Mouse (Mus musculus): ENCODE results near the gene Zdhhc22.

Gene Zdhhc22

DNA sequence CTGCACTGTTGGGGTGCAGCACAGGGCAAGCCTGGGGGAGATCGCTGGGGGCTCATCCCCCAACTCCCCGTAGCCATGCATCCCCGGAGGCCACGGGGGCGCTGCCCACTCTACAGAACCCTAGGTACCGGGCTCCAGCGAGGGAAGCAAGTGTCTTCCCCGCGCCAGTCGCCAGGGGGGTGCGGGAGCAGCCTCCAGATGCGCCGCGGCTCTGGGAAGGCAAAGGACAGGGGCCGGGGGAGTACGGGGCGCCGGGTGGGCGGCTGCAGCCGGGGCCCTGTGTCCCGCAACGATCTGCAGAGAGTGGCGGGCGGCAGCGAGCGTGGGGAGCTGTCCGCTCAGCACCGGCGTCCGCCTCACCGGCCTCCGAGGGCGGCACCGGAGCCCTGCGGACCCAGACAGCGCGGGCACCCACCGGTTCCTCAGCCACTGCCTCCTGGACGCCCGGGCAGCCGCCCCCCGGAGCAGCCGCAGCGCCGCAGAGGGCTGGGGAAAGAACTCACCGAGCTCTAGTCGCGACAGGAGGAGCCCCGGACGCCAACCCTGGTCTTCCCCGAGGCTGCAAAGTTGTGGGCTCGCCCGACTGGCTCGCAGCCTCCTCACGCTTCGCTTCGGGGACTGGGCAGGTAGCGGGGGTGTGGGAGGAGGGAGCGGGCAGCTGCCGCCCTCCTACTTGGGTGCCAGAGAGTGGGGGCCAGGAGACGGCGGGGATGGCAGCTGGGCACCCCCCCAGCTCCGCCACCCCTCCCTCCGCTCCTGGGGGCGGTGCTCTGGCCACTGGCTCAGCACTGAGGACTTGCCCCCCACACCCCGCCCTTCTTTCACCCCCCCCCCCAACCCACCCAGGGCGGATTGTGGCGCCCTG lies at the start of gene Zdhhc22:
Gene Zdhhc22 (minus strand): TSS at position 541 of the 865 bp plus-strand sequence.
- peak; percentile 73 for DNase-seq (ENCODE audit: low spot score)

DNA sequence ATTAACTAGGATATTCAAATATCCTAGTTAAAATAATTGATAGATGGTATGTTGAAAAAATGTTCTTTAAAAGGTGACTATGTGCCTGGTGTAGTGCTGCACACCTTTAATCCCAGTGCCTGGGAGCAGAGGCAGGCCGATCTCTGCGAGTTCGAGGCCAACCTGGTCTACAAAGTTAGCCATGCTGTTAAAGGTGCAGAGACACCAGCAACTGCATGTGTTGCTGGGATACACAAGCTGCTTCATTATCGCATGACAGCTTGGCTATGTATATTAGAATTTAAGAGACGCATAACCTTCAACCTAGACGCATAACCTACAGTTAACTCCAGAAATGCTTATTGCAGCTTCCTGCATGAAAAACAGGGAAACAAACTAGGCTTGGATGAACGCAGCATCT lies 46.4 kb upstream of the Zdhhc22 start:
- DNase-seq (ENCODE audit: low spot score) = no peak

DNA sequence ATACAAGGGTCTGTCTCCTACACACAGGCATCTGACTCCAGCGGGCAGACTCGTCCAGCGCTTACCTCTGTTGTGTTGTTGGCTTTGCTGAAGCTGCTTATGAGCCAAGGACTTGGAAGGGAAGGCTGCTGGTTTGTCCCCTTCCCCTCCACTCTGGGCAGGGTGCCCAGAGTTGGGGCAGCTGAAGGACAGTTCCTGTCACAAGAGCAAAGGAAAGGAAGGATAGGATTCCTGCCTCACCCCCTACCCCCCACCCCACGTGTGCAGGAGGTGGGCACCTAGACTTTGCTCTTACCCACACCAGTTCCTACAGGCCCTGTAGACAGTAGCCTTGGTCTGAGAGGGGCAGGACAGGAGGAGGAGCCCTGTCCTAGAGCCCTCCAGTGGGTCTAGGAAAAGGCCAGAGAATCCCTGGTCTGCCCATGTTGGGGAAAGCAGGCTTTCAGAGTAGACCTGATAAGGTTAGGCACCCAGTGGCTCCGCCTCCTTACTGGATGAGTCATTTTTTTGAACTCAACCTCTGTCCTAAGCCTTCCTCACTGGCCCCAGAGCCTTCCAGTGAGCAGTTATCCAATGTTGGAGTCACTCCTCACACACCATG lies 41.0 kb upstream of the Zdhhc22 start:
- DNase-seq (ENCODE audit: low spot score) = no peak

DNA sequence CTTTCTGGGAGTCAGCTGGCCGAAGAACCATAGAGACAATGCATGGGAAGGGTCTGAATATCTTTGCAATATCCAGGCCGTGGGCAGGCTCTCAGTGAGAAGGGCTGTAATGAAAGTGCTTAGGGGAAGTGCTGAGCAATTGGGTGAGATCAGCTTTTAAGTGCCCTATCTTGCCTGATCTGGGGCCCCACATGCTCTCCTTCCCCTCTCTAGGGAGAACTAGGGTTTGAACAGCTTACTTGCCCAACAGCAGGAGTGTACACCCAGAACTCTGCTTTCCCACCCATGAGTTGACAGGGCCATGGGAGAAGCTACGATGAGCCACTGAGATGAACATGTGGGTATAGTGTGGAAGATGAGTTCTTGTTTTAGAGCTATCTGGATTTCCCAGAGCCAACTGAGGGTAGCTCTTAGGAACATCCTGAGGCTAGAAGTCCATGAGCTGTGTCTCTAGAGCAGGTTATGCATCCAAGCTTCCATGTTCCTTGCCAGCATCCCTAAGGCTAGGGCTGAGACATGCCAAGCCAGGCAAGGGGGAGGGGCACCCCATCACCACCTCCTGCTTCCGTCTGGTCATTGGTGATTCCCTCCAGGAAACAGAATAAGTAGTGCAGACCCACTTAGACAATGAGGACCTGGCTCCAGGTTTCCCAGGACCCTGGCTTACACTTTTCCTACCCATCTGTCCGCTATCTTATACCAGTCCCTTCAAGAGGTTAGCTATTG lies 39.2 kb upstream of the Zdhhc22 start:
- DNase-seq (ENCODE audit: low spot score) = no peak

DNA sequence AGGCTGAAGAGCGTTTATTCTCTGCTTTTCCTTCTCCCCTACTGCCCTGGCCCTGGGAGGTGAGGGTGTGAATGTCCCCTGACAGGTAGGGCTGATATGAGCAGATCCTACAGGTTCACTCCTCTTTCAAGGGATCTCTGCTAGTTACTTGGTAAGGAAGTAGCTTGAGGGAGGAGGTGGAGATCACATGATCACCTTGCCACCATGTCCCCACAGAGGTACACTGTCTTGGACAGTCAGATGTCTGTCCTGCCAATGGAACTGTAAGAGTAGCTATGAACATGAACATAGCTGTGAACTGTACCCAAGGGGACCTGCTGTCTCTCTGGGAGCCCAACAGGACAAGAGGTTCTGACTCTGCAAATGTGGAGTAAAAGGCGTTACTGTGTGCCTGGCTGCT lies 37.8 kb upstream of the Zdhhc22 start:
- no peak for DNase-seq (ENCODE audit: low spot score)

DNA sequence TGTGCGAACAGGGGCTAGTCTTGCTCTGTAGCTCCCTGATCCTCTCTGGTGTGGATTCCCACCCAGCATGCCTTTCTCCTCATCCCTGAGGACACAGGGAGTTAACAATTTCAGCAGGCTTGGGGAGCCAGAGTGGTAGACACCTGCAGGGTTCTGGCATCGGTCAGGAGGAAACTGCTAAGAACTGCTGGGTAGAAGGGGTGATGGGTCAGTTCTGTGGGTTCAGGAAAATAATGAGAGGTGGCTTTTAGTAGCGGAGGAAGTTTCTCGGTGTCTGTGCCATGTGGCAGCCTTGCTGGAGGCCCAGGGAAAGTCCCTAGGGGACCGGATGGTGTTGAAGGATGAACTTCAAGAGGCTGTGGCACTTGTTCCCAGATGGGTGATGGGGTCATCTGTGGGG lies 37.2 kb upstream of the Zdhhc22 start:
- no peak for DNase-seq (ENCODE audit: low spot score)

DNA sequence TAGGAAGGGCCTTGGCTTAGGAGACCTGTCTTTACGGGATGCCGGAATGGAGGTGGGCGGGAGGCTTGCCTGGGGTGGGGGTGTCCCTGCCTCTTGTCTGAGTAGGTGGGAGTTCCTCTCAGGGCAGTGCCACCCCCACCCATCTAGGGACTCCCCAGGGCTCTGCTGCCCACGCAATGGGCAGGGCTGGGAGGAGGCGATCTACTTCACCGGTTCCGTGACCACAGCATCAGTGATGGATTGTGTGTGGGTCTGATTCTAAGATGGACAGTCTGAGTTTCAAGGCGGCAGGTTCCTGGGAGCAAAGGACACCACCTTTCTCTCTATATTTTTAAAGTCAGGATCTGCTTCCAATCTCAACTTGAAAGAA lies 36.6 kb upstream of the Zdhhc22 start:
- no peak for DNase-seq (ENCODE audit: low spot score)

- DNase-seq (ENCODE audit: low spot score) = peak; percentile 44
These were observed 36.1 kb upstream of the Zdhhc22 start for GRCm38 (mm10) chr12:87026109-87026870.

DNA sequence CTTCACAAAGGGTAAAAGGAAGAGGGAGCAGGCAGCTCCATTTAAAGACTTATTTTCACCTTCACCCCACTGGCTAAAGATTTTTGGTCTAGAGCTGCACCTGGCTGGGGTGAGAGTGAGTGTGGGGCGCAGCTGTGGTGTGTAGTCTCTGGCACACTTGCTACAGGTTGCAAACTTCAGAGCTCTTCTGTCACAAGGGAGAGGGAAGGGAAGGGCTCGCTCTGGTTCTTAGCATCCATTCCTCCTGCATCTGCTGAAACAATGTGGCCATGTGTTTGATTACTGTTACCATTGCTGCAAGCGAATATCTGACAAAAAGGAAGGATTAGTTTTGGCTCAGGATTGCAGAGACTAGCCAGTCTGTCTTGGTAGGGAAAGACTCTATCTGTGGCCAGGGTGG lies 33.2 kb upstream of the Zdhhc22 start:
- DNase-seq (ENCODE audit: low spot score) = no peak

DNA sequence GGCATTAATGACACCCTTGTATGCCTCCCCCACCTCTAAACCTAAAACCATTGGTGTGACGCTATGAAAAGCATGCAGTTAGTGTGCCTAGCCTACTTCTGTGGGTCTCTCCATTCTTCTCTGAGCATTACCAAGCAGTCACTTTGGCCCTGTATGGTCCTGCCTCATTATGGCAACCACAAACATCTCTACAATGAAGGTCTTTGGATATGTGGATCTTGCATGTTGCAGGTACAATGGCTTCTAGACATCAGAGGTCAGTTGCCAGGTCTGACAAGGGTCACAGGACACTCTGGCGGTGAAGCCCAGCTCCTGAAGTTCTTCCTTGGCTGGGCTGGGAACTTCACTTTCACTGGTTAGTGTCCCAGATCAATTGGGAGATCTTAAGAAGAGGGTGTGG lies 31.8 kb upstream of the Zdhhc22 start:
- DNase-seq (ENCODE audit: low spot score) = no peak

DNA sequence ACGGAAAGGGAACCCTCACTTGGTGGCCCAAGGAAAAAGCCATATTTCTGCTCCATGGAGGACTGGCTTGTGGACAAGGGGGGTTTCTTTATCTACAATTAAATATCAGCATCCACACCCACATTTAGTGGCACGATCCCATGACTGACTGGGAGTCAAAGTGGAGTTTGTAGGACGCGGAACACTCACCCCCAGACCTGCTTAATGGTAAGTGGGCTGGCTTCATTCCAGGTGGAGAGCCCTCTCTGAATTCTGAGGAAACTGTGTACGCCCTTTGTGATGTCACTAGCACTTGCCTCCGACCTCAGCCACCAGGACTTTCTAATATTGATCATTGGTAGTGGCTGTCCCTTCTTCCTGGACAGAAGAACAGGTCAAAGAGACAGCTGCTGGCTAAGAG lies 30.8 kb upstream of the Zdhhc22 start, which contains the start of gene Tmem63c:
Gene Tmem63c (plus strand): TSS at position 301 of the 400 bp plus-strand sequence.
- DNase-seq (ENCODE audit: low spot score) = no peak

DNA sequence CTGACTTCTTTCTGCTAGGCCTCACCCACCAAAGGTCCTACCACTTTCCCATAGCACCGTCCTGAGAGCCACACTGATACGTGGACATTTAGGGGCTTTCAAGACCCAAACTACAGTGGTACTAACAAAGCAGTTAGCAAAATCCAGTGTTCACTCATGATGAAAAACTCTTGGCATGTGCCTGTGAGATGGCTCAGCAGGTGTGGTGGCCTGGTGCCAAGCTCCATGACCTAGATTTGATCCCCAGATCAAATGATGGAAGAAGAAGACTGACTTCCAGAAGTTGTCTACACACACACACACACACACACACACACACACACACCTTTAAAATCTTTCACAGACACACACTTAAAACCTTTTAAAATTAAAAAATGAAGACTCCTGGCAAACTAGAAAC lies 28.5 kb upstream of the Zdhhc22 start:
- no peak for DNase-seq (ENCODE audit: low spot score)

GRCm38 (mm10) chr12:87017041-87017440 lies 26.8 kb upstream of the Zdhhc22 start:
- no peak for DNase-seq (ENCODE audit: low spot score)

GRCm38 (mm10) chr12:87004596-87004995 lies 14.4 kb upstream of the Zdhhc22 start:
- no peak for DNase-seq (ENCODE audit: low spot score)

- DNase-seq (ENCODE audit: low spot score) = no peak
These were observed 13.4 kb upstream of the Zdhhc22 start for GRCm38 (mm10) chr12:87003606-87004005.

DNA sequence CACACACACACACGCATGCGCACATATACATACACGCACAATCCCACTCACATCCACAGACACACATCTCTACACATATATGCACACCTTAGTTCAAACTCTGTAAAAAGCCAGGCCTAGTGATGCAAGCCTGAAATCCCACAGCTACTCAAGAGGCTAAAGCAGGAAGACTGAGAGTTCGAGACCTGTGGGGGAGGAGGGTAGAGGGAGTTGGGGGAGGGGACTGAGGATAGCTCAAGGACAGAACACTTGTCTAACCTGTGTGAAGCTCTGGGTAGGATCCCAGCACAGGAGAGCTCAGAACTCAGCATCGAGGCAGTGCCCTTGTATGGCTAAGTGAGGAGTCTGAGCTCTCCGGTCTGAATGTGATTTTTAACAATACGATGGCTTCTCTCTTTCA lies 12.6 kb upstream of the Zdhhc22 start:
- DNase-seq (ENCODE audit: low spot score) = no peak

GRCm38 (mm10) chr12:87002209-87002608 lies 12.0 kb upstream of the Zdhhc22 start:
- no peak for DNase-seq (ENCODE audit: low spot score)

- no peak for DNase-seq (ENCODE audit: low spot score)
These were observed 10.6 kb upstream of the Zdhhc22 start for GRCm38 (mm10) chr12:87000840-87001176.

DNA sequence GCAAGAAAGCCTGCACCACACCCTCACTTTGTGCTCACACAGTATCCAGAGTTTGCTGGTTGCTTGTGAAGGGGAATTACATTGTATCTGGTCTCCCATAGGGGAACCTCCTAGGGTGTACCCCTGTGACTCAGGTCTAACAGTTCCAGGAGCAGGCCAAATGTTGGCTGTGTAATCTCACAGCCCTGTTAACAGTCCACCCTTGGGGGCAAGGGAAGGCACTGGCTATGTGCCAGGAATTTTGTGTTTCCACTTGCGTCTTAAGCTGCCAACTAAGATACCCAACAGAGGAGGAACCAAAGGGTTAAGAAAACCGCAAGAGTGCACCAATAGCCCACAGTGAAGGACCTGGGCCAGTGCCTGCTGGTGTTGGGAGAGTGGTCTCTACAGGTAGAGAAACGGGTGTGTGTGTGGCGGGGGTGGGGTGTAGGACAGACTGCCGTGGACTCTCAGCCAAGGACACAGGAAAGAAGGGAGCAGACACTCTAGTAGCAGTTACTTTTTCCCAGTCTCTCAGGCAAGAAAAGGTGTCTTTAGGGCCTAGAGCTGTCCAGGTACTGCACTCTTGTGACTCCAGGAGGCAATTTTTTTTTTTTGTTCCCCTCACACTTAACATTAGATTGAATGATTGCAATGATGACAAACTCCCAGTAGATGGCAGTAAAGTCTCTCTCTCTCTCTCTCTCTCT lies 10.1 kb upstream of the Zdhhc22 start:
- no peak for DNase-seq (ENCODE audit: low spot score)

DNA sequence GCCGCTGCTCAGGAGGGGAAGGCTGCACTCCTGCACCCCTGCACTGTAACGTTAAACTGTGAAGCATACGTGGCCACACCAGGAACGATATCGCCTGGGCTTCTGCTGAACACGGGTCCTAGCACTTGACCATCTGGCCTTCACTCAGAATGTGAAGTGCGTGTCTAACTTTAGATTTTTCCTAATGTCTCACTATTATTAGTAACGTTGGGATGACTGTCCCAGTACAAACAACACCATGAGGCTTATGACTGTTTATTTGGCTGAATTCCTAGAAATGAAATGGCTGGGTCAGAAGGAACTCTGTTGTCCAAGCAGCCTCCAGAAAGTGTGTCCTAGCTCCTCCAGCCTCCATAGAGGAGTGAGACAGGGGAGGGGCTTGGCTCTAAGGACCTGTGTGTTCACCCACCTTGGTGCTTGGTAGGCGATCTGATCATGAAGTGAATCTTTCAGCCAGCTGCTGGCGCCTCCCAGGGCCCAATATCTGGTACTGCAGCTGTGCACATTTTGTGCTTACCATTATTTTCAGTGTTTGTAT lies 9.1 kb upstream of the Zdhhc22 start:
- DNase-seq (ENCODE audit: low spot score) = no peak

GRCm38 (mm10) chr12:86998699-86999098 lies 8.5 kb upstream of the Zdhhc22 start:
- no peak for DNase-seq (ENCODE audit: low spot score)

Data from ovary, postnatal 36 days (tissue).